Mouse (Mus musculus) ES-E14 (cell line): ENCODE measurements around the gene Ampd3. TPM values are rescaled to one million over a fixed set of nuclear protein-coding genes. Genes with fewer than 3 reads are reported as not detected.

Source experiments
- DNase-seq: peaks from one replicate; pipeline ENCODE4 v3.0.0-alpha.2; 2013; ENCODE audit warnings: low read depth, low spot score
- H3K27ac ChIP-seq: 2 replicates; pipeline ENCODE4 v1.5.1; 2012; ENCODE audit warnings: low read depth, mild to moderate bottlenecking, low read length, moderate library complexity, mixed read lengths; ENCODE audit not compliant: poor library complexity, insufficient read depth, severe bottlenecking
- H3K36me3 ChIP-seq: 2 replicates; pipeline ENCODE4 v1.6.1; 2012; ENCODE audit warnings: mild to moderate bottlenecking, low read length, moderate library complexity, mixed read lengths; ENCODE audit not compliant: control insufficient read depth, poor library complexity, insufficient read depth, severe bottlenecking
- H3K4me1 ChIP-seq, 2 experiments: fragments of 150-350 bp in 1 of 2; sonication (generic) in 1 of 2; 2 replicates each; pipeline ENCODE4 v1.6.1; 2012; ENCODE audit warnings: low read length in 2 of 2, mild to moderate bottlenecking in 1 of 2, mixed read lengths in 1 of 2; ENCODE audit not compliant: control insufficient read depth in 2 of 2, insufficient read depth in 2 of 2, poor library complexity in 1 of 2
- H3K4me3 ChIP-seq, 2 experiments: fragments of 150-350 bp in 1 of 2; sonication (generic) in 1 of 2; 2 replicates each; pipeline ENCODE4 v1.5.1; 2012; ENCODE audit warnings: low read length in 2 of 2, low read depth in 1 of 2, mild to moderate bottlenecking in 1 of 2, mixed read lengths in 1 of 2; ENCODE audit not compliant: insufficient read depth in 1 of 2, poor library complexity in 1 of 2, severe bottlenecking in 1 of 2
- H3K9ac ChIP-seq: 2 replicates; pipeline ENCODE4 v1.6.1; 2012; ENCODE audit warnings: low read depth, mild to moderate bottlenecking, low read length, mixed read lengths; ENCODE audit not compliant: poor library complexity, insufficient read depth, severe bottlenecking
- H3K9me3 ChIP-seq: fragments of 150-350 bp; sonication (generic); 2 replicates; pipeline ENCODE4 v1.6.1; 2012; ENCODE audit warnings: low read depth, mild to moderate bottlenecking, low read length; ENCODE audit not compliant: control insufficient read depth, insufficient read depth
- CHD2 ChIP-seq: IDR thresholded peaks from 2 replicates; pipeline ENCODE4 v1.6.1; 2014; ENCODE audit warnings: mild to moderate bottlenecking, low read depth, low read length, inconsistent platforms
- HCFC1 ChIP-seq: IDR thresholded peaks from 2 replicates; pipeline ENCODE4 v1.6.1; 2012; ENCODE audit warnings: low read length, inconsistent platforms, borderline replicate concordance; ENCODE audit not compliant: insufficient read depth
- MAFK ChIP-seq: IDR thresholded peaks from 2 replicates; pipeline ENCODE4 v1.6.1; 2014; ENCODE audit warnings: mild to moderate bottlenecking, low read depth, low read length, inconsistent platforms; ENCODE audit not compliant: insufficient read depth
- ZC3H11A ChIP-seq: IDR thresholded peaks from 2 replicates; pipeline ENCODE4 v1.6.1; 2012; ENCODE audit warnings: low read depth, mild to moderate bottlenecking, inconsistent platforms, low read length, borderline replicate concordance
- ZNF384 ChIP-seq: IDR thresholded peaks from 2 replicates; pipeline ENCODE4 v1.6.1; 2012; ENCODE audit warnings: low read depth, low read length, inconsistent platforms
- in situ Hi-C, 2 experiments: fragments of 600-800 bp; cut with MboI; formaldehyde crosslinking; loops; one replicate each; pipeline ENCODE4 v1.15.1; 2025; ENCODE audit warnings: low sequenced_read_pairs in 2 of 2, inconsistent platforms in 1 of 2; ENCODE audit not compliant: unreplicated experiment in 2 of 2
- total RNA-seq: library from RNA; depleted of rRNA; stranded (reverse); fragments of 300-350 nt; gene quantifications from 2 replicates; pipeline ENCODE4 v1.2.3, GENCODE M21; 2012

The Ampd3 gene
- total RNA-seq, 1 experiment: 2.4 TPM

- no peaks in the 10 kb centered on the region for H3K9me3 ChIP-seq
- in situ Hi-C loops: loop anchor here in 1 of 2 experiments (5.0 kb wide), 1 partner anchor 76 kb away; no protein-coding TSS in a partner anchor
- 0 out of 4 replicates have a peak, but pooled peaks cover 0 to 2% of the 10 kb centered on the region in 2 experiments for H3K4me1 ChIP-seq
- H3K36me3 ChIP-seq: peaks cover 2% of the 10 kb centered on the region; the same call in 1 of the 2 replicates
- H3K4me3 ChIP-seq: no peak overlapping the region
- DNase-seq: no peak
- TF ChIP-seq MAFK: no peak
- no peak for TF ChIP-seq CHD2
- no peak for TF ChIP-seq ZC3H11A
- no peak for TF ChIP-seq ZNF384
- TF ChIP-seq HCFC1: no peak
- no peak overlapping the region for H3K9ac ChIP-seq
- H3K27ac ChIP-seq: no peak overlapping the region
These were observed 35.1 kb downstream of the Ampd3 start for GRCm38 (mm10) chr7:110803131-110803530.

GRCm38 (mm10) chr7:110804266-110804665 lies 36.3 kb downstream of the Ampd3 start:
- in situ Hi-C loops: loop anchor here in 1 of 2 experiments (5.0 kb wide), 1 partner anchor 77 kb away; no protein-coding TSS in a partner anchor
- Histone ChIP-seq H3K4me3 (no peak overlapping the region), H3K27ac (no peak overlapping the region), H3K4me1 (0 out of 4 replicates have a peak, but pooled peaks cover 0 to 2% of the 10 kb centered on the region in 2 experiments), H3K9ac (no peak overlapping the region), H3K9me3 (no peaks in the 10 kb centered on the region), H3K36me3 (peaks cover 2% of the 10 kb centered on the region; the same call in 1 of the 2 replicates)
- TF ChIP-seq MAFK: no peak
- TF ChIP-seq ZC3H11A: no peak
- no peak for DNase-seq

- in situ Hi-C loops: no loop called here
- H3K9me3 ChIP-seq: no peaks in the 10 kb centered on the region
- H3K36me3 ChIP-seq: no peaks in the 10 kb centered on the region; the same call in 1 of the 2 replicates
- TF ChIP-seq HCFC1 (no peak), ZNF384 (no peak), ZC3H11A (no peak), MAFK (no peak), CHD2 (no peak)
- peaks cover 0 to 2% of the 10 kb centered on the region in 2 experiments; a peak in 1 of 4 replicates for H3K4me1 ChIP-seq
- DNase-seq: no peak
- H3K9ac ChIP-seq: no peak overlapping the region
- H3K4me3 ChIP-seq: no peak overlapping the region
- H3K27ac ChIP-seq: no peak overlapping the region
These were observed 39.5 kb downstream of the Ampd3 start for GRCm38 (mm10) chr7:110807460-110808030.

GRCm38 (mm10) chr7:110808962-110809361 lies 41.0 kb downstream of the Ampd3 start:
- DNase-seq: no peak
- no peak overlapping the region for H3K4me3 ChIP-seq
- TF ChIP-seq ZNF384 (no peak), CHD2 (no peak), HCFC1 (no peak), ZC3H11A (no peak), MAFK (no peak)
- in situ Hi-C loops: no loop called here
- peaks cover 0 to 2% of the 10 kb centered on the region in 2 experiments; a peak in 1 of 4 replicates for H3K4me1 ChIP-seq
- no peaks in the 10 kb centered on the region; the same call in 1 of the 2 replicates for H3K36me3 ChIP-seq
- H3K27ac ChIP-seq: no peak overlapping the region
- H3K9me3 ChIP-seq: no peaks in the 10 kb centered on the region
- no peak overlapping the region for H3K9ac ChIP-seq
